Mouse (Mus musculus): ENCODE measurements around the gene March10.

The March10 gene

DNA sequence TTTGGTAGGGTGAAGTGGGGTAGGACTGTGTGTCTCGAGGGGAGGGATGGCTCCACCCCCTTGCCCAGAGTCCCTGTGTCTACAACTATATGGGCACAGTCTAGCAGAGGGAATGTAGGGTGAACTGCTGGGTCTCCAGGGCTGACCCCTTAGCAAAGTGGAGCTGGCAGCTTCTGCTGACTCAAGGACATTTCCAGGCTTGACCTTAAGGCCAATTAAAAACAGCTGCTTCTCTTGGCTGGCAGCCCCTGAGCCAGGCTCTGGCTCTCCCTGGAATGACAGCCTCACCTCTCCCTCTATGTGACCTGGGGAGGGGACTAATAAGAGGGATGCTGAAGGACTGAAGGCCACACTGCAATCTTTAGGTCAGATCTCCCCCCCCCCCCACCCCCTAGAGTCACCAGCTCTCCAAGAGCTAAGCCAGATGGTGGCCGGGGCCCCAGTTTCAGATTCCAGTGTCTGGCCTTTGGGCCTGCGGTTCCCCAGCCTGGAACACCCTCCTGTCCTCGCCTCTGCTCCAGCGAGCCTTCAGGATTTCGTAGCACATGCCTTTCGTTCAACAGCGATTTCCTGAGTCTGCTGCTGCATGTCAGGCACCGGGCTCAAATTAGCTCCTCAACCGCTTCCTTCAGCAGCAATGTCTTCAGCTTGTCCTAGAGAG is 143.4 kb downstream of the March10 start:
- DNase-seq (ENCODE audit: low spot score in 2 of 2): no peak

- DNase-seq (ENCODE audit: low spot score in 2 of 2): peak in 1 of 2 experiments; percentile 41
Measured at GRCm38 (mm10) chr11:105312311-105312942, 144.1 kb downstream of the March10 start.

GRCm38 (mm10) chr11:105311291-105311975 is 145.1 kb downstream of the March10 start:
- DNase-seq (ENCODE audit: low spot score in 2 of 2): peak in 1 of 2 experiments; percentile 41

Data from right cerebral cortex, postnatal 10 days (tissue).